Mouse (Mus musculus) heart, postnatal 0 days (tissue): ENCODE results near the gene Hoxc8.

Source experiments
- CTCF ChIP-seq: IDR thresholded peaks from 2 replicates; pipeline ENCODE4 v1.5.1; 2016; ENCODE audit warnings: antibody characterized with exemption, control low read depth, low read depth
- EP300 ChIP-seq: IDR thresholded peaks from 2 replicates; pipeline ENCODE4 v1.6.1; 2016; ENCODE audit warnings: antibody characterized with exemption, low read depth

- TF ChIP-seq CTCF = no peak
- TF ChIP-seq EP300 = no peak
These were observed 19.9 kb downstream of the Hoxc8 start for GRCm38 (mm10) chr15:103010112-103010846.
